Mouse (Mus musculus) left cerebral cortex, postnatal 36 days (tissue): Measurements from ENCODE around the gene Rabgap1l. TPM values are rescaled to one million over a fixed set of nuclear protein-coding genes. Genes with fewer than 3 reads are reported as not detected.

ENCODE experiments used
- DNase-seq, 2 experiments: peaks; one replicate each; pipeline ENCODE4 v3.0.0; 2021 to 2022; ENCODE audit warnings: low spot score in 2 of 2, mixed read lengths in 1 of 2
- intact Hi-C: fragments of 180-260 bp; cut with DNase I; formaldehyde crosslinking; loops from one replicate; pipeline ENCODE4 v1.15.1; 2025
- total RNA-seq, 2 experiments: library from RNA; stranded (reverse); gene quantifications; 2 replicates each; pipeline ENCODE4 v1.2.3; 2021

The Rabgap1l gene
- total RNA-seq, 2 experiments from 2014 or later, result 190 to 205 TPM

GRCm38 (mm10) chr1:160245954-160246353 lies 547.1 kb downstream of the Rabgap1l start:
- DNase-seq, result no peak
- intact Hi-C loops, result no loop called here

GRCm38 (mm10) chr1:160244689-160245088 lies 548.3 kb downstream of the Rabgap1l start:
- DNase-seq, result no peak
- intact Hi-C loops, result no loop called here

GRCm38 (mm10) chr1:160240091-160240490 lies 552.9 kb downstream of the Rabgap1l start:
- intact Hi-C loops, result no loop called here
- DNase-seq, result no peak

- intact Hi-C loops, result no loop called here
Observed at GRCm38 (mm10) chr1:160238852-160239443, 554.1 kb downstream of the Rabgap1l start.

GRCm38 (mm10) chr1:160237981-160238380 lies 555.0 kb downstream of the Rabgap1l start:
- intact Hi-C loops, result no loop called here
- no peak for DNase-seq

More at GRCm38 (mm10) chr1:160238852-160239443, 554.1 kb downstream of the Rabgap1l start:
- no peak for DNase-seq

GRCm38 (mm10) chr1:160233921-160234320 lies 559.1 kb downstream of the Rabgap1l start:
- no peak for DNase-seq
- intact Hi-C loops, result no loop called here

- intact Hi-C loops, result no loop called here
- no peak for DNase-seq
Observed at GRCm38 (mm10) chr1:160232113-160232512, 560.9 kb downstream of the Rabgap1l start.

GRCm38 (mm10) chr1:160231013-160231412 lies 562.0 kb downstream of the Rabgap1l start:
- intact Hi-C loops, result loop anchor here (1.0 kb wide), 1 partner anchor 146 kb away; no protein-coding TSS in a partner anchor
- DNase-seq, result no peak

GRCm38 (mm10) chr1:160227850-160228249 lies 565.2 kb downstream of the Rabgap1l start:
- DNase-seq, result no peak
- intact Hi-C loops, result no loop called here

- DNase-seq, result no peak
- intact Hi-C loops, result no loop called here
Observed at GRCm38 (mm10) chr1:160227196-160227595, 565.8 kb downstream of the Rabgap1l start.

GRCm38 (mm10) chr1:160224093-160224492 lies 568.9 kb downstream of the Rabgap1l start:
- intact Hi-C loops, result no loop called here
- no peak for DNase-seq

- no peak for DNase-seq
- intact Hi-C loops, result loop anchor here (10.0 kb wide), 1 partner anchor 497 kb away; no protein-coding TSS in a partner anchor
Observed at GRCm38 (mm10) chr1:160217898-160218297, 575.1 kb downstream of the Rabgap1l start.

GRCm38 (mm10) chr1:160214171-160214570 lies 578.8 kb downstream of the Rabgap1l start:
- intact Hi-C loops, result loop anchor here (10.0 kb wide), 1 partner anchor 501 kb away; no protein-coding TSS in a partner anchor
- DNase-seq, result no peak

- intact Hi-C loops, result loop anchor here (2.0 to 10.0 kb wide), 2 partner anchors 18 to 502 kb away; partner anchors contain the start of gene Mrps14
Observed at GRCm38 (mm10) chr1:160212703-160213669, 580.0 kb downstream of the Rabgap1l start, which contains the start of gene Cacybp. TSS of gene Cacybp (minus strand) at chr1:160212875.

GRCm38 (mm10) chr1:160212123-160212691 lies 580.8 kb downstream of the Rabgap1l start:
- intact Hi-C loops, result loop anchor here (2.0 to 10.0 kb wide), 2 partner anchors 17 to 503 kb away; partner anchors contain the start of gene Mrps14
- no peak for DNase-seq

More at GRCm38 (mm10) chr1:160212703-160213669, 580.0 kb downstream of the Rabgap1l start, which contains the start of gene Cacybp:
- peak; percentile 99 to 100 for DNase-seq

- intact Hi-C loops, result loop anchor here (2.0 to 10.0 kb wide), 2 partner anchors 17 to 503 kb away; partner anchors contain the start of gene Mrps14
- no peak for DNase-seq
Observed at GRCm38 (mm10) chr1:160211597-160212122, 581.4 kb downstream of the Rabgap1l start.

- intact Hi-C loops, result loop anchor here (10.0 kb wide), 1 partner anchor 504 kb away; no protein-coding TSS in a partner anchor
- no peak for DNase-seq
Observed at GRCm38 (mm10) chr1:160210566-160210965, 582.4 kb downstream of the Rabgap1l start.

- intact Hi-C loops, result loop anchor here (10.0 kb wide), 1 partner anchor 505 kb away; no protein-coding TSS in a partner anchor
- DNase-seq, result no peak
Observed at GRCm38 (mm10) chr1:160209844-160210243, 583.2 kb downstream of the Rabgap1l start.

GRCm38 (mm10) chr1:160205486-160205885 lies 587.5 kb downstream of the Rabgap1l start:
- intact Hi-C loops, result no loop called here
- DNase-seq, result no peak
